Mouse (Mus musculus): ENCODE measurements around the gene Cacna1a. TPM values are rescaled to one million over a fixed set of nuclear protein-coding genes. Genes with fewer than 3 reads are reported as not detected.

Cacna1a gene
- 5.6 TPM for polyA plus RNA-seq (2017; shearing (Covaris generic))

DNA sequence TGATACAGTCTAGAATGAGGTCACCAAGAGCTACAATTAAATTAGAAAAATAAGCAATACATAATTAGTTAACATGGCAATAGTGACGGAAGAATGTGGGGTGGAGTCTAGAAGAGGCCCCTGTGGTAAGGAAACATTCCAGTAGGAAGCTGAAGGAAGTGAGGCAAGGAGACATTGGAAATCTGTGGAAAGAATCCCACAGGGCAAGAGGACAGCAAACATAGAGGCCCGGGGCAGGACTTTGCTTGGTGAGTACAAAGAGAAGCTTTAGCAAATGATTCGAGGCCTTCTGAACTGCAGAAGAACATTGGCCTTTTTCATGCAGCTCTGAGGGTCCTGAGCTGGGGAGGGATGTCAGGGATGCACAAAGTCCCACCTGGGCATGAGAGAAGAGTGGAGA lies at the start of gene Cacna1a:
Cacna1a (plus strand) TSS at position 166 of the 400 bp plus-strand sequence.

DNA sequence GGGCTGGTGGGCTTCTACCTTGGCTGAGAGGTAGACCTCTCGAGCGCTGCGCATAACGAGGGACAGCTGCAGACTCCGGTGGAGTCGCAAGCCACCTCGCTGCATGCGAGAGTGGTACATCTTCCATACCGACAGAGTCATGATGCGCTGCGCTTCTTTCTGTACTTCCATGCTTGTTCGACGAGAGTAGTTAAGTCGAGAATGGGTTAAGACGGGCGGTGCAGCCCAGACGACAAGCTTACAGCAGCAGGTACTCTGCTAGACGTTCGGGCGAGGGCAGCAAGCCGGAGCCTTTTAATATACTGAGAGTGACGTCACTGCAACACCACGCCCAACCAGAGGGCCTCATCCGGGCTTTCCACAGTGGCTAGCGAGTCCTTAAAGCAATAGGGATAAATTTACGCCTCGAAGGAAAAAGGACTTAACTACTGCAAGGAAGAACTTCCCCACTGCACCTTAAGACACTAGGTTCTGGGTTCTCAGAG lies 274.4 kb downstream of the Cacna1a start, which contains the start of gene Ier2:
Ier2 (minus strand) TSS at position 272 of the 485 bp plus-strand sequence.

DNA sequence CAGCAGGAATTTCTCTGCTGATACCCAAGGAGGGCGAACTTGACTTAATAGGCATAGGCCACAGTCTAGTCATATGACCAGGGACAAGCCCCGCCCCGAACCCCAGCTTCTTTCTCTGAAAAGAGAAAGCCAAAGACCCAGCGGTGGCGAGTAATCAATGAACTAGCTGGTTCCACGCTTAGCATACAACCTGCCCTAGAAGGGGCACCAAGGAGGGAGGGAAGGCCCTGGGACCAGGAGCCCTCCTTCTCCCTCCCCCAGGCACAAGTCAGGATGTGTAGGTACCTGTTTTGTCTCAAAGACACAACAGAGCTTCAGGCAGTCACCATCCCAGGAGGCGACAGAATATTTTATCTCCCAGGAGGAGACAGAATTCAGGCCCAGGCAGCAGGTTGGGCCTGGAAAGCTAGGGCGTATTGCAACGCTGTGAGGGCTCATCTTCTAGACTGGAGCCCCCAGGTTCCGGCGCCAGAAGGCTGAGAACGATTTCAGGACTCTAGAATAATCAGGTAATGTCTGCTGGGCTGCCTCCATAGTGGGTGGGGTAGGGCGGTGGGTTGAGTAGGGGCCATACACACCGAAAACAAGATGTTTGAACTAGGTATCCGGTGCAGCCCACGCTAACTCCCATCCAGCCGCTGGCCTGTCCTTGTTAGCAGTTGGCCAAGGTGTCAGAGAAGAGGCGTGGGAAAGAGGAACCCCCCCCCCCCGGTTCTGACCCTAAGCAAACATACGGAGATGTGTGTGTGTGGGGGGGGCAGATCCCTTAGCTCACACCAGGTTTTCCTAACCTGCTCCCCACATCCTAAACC lies 298.2 kb downstream of the Cacna1a start, which contains the start of gene Trmt1:
Trmt1 (plus strand) TSS at position 117 of the 812 bp plus-strand sequence.

DNA sequence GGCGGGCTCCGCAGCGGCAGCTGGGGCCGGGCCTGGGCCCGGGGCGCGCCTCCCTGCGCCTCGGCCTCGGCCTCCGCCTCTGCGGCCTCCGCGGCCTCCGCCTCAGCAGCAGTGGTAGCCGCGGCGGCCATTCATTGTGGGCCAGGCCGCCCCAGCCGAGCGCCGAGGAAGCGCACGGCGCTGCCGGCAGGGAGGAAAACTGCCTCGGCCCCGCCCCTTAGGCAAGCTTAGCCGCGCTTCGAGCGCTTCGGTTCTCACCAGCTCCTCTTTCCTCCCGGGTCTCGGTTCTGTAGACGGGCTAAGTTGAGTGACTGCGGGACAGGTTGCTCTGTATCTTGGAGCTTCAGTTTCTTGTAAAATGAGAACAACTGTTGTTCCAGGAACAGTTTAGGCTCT lies 299.5 kb downstream of the Cacna1a start, which contains the start of gene Nacc1:
Nacc1 (minus strand) TSS at position 158 of the 396 bp plus-strand sequence.

Other genes starting within 250 kb of the Cacna1a start
- gene Cc2d1a, start 240.5 kb upstream of the Cacna1a start, polyA plus RNA-seq (2017; shearing (Covaris generic)), result 26.8 TPM
- gene 4930432K21Rik, start 240.4 kb upstream of the Cacna1a start, polyA plus RNA-seq (2017; shearing (Covaris generic)), result 3.4 TPM
- not detected for gene Nanos3, start 203.2 kb upstream of the Cacna1a start, polyA plus RNA-seq (2017; shearing (Covaris generic))
- gene Zswim4, start 151.4 kb upstream of the Cacna1a start, polyA plus RNA-seq (2017; shearing (Covaris generic)), result 41.4 TPM
- 442 TPM for gene D8Ertd738e, start 138.7 kb upstream of the Cacna1a start, polyA plus RNA-seq (2017; shearing (Covaris generic))
- gene Mri1, start 131.1 kb upstream of the Cacna1a start, polyA plus RNA-seq (2017; shearing (Covaris generic)), result 146 TPM
- gene Ccdc130, start 118.1 kb upstream of the Cacna1a start, polyA plus RNA-seq (2017; shearing (Covaris generic)), result 23.9 TPM

Data from naive thymus-derived CD4-positive, alpha-beta T cell, adult 5 months (primary cell).